Mouse (Mus musculus): ENCODE measurements around the gene Olfr1427. TPM values are rescaled to one million over a fixed set of nuclear protein-coding genes. Genes with fewer than 3 reads are reported as not detected.

Gene Olfr1427
- total RNA-seq (2023; ENCODE audit: inconsistent age), result not detected in 4 replicates

DNA sequence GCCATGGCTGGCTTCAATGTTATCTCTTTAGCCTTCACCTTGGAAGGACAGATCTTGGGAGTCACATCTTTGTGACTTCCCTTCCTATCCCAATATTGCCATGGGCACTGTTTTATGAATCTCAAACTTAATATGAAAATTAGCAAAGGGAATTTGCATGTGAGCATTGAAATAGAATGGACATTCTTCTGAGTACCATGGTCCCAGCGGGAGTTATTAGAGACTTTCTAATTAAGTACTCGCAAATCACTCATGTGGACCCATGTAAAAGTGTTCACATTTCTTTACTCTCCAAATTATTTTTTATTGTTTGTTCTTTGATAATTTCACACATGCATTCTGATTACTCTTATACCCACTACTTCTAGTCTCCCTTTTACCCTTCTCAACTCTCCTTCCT lies at the start of gene Olfr1427:
Olfr1427 (minus strand) TSS at position 101 of the 400 bp plus-strand sequence.

DNA sequence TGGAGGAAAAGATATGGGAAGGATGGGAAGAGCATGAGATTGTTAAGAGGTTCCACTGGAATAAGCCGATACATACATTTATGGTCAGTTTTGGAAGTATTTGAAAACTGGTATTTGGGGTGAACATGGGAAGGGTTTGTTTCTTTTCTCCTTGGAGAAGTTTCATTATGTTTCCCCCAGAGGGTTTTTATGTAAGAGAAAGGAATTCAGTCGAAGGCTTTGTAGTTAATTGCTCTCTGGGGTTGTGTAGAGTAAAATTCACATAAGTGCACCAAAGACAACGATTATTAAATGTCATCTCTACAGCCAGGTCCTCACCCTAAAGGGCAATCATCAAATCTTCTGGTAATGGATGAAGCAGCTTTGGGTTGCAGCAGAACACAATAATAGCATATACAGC lies 20.0 kb upstream of the Olfr1427 start, which contains the start of gene Olfr76:
Olfr76 (minus strand) TSS at position 101 of the 400 bp plus-strand sequence.

DNA sequence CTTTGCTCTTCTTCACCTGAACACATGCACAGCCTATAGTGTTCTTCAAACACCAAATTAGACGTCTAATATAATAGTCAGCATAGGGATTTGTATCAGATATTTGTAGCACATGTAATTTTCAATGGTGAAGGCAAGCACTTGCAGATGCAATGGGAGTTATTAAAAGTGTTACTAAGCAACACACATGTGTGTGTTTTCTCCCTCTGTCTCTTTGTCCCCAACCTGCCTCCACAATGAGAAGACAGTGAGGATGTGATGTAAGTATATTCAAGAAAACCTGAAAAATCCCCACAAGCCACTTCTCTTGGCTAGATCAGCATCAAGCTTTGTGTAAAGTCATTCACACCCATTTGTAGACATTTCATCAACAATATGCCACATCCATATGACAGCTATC lies 12.7 kb upstream of the Olfr1427 start, which contains the start of gene Olfr1428:
Olfr1428 (minus strand) TSS at position 101 of the 400 bp plus-strand sequence.

DNA sequence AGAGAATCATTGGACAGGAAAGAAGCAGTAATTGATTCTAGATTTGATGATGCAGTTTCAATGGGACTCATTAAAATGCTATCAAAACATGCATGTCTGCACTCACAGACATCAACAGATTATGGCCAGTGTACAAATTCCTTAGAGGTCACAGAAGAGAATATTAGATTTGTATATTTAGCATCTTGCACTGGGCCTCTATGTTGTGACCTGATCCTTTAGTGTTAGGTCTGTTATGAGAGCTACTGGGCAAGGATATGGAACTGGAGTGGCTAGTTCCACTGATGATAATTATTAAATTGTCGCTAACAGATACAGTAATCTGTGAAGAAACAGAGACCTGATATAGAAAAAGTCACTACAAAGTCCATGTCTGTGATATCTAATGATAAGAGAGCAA lies 11.2 kb downstream of the Olfr1427 start, which contains the start of gene Olfr1426:
Olfr1426 (minus strand) TSS at position 101 of the 400 bp plus-strand sequence.

DNA sequence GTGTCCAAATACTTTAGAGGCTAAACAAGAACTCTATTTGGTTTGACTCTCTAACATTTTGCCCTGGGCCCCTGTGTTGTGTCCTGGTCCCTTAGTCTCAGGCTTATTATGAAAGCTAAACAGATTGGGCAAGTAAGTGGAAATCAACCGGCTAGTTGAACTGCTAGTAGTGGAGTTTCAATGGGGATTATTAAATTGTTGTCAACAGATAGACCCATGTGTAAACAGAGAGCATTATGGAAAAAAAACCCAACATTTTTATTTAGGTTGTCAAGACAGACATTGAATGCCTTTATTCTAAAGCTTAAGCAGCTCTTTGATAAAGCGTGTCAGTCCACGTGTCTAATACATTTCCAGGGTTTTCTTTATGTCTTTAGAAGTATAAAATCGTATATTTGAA lies 25.5 kb downstream of the Olfr1427 start, which contains the start of gene Olfr1425:
Olfr1425 (minus strand) TSS at position 101 of the 400 bp plus-strand sequence.

DNA sequence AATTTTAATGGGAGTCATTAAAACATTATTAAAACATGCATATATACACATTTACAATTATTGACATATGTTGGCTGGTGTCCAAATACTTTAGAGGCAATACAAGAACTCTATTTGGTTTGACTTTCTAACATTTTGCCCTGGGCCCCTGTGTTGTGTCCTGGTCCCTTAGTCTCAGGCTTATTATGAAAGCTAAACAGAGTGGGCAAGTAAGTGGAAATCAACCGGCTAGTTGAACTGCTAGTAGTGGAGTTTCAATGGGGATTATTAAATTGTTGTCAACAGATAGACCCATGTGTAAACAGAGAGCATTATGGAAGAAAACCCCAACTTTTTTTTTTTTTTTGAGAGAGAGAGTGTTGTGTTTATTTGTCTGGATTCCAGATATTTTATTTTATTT lies 40.6 kb downstream of the Olfr1427 start, which contains the start of gene Olfr1424:
Olfr1424 (minus strand) TSS at position 101 of the 400 bp plus-strand sequence.

Other genes starting within 250 kb of the Olfr1427 start
- gene Olfr1418, start 242.3 kb downstream of the Olfr1427 start, total RNA-seq (2023; ENCODE audit: inconsistent age), result not detected in 4 replicates
- gene Olfr1419, start 228.2 kb downstream of the Olfr1427 start, total RNA-seq (2023; ENCODE audit: inconsistent age), result not detected in 4 replicates
- not detected in 4 replicates for gene Olfr1420, start 216.8 kb downstream of the Olfr1427 start, total RNA-seq (2023; ENCODE audit: inconsistent age)
- 63.1 to 71.0 TPM (median 70.2 TPM) in 4 replicates for gene Patl1, start 190.9 kb downstream of the Olfr1427 start, total RNA-seq (2023; ENCODE audit: inconsistent age)
- 49.4 to 51.9 TPM (median 50.6 TPM) in 4 replicates for gene Osbp, start 137.4 kb downstream of the Olfr1427 start, total RNA-seq (2023; ENCODE audit: inconsistent age)
- gene Olfr1423, start 62.0 kb downstream of the Olfr1427 start, total RNA-seq (2023; ENCODE audit: inconsistent age), result not detected in 4 replicates
- gene Olfr1424, start 40.7 kb downstream of the Olfr1427 start, total RNA-seq (2023; ENCODE audit: inconsistent age), result not detected in 4 replicates
- not detected in 4 replicates for gene Olfr1425, start 25.6 kb downstream of the Olfr1427 start, total RNA-seq (2023; ENCODE audit: inconsistent age)
- gene Olfr1426, start 11.3 kb downstream of the Olfr1427 start, total RNA-seq (2023; ENCODE audit: inconsistent age), result not detected in 4 replicates
- gene Olfr1428, start 12.6 kb upstream of the Olfr1427 start, total RNA-seq (2023; ENCODE audit: inconsistent age), result not detected in 4 replicates
- not detected in 4 replicates for gene Olfr76, start 19.9 kb upstream of the Olfr1427 start, total RNA-seq (2023; ENCODE audit: inconsistent age)
- not detected in 4 replicates for gene Olfr1555-ps1, start 66.8 kb upstream of the Olfr1427 start, total RNA-seq (2023; ENCODE audit: inconsistent age)
- gene Olfr1431, start 97.3 kb upstream of the Olfr1427 start, total RNA-seq (2023; ENCODE audit: inconsistent age), result not detected in 4 replicates
- not detected in 4 replicates for gene Olfr1432, start 129.3 kb upstream of the Olfr1427 start, total RNA-seq (2023; ENCODE audit: inconsistent age)
- gene Olfr262, start 138.3 kb upstream of the Olfr1427 start, total RNA-seq (2023; ENCODE audit: inconsistent age), result not detected in 4 replicates
- not detected in 4 replicates for gene Olfr235, start 157.7 kb upstream of the Olfr1427 start, total RNA-seq (2023; ENCODE audit: inconsistent age)
- gene Olfr1434, start 176.5 kb upstream of the Olfr1427 start, total RNA-seq (2023; ENCODE audit: inconsistent age), result not detected in 4 replicates
- gene Olfr1436, start 195.8 kb upstream of the Olfr1427 start, total RNA-seq (2023; ENCODE audit: inconsistent age), result not detected in 4 replicates
- not detected in 4 replicates for gene Olfr1437, start 221.8 kb upstream of the Olfr1427 start, total RNA-seq (2023; ENCODE audit: inconsistent age)
- not detected in 4 replicates for gene Olfr1438-ps1, start 232.6 kb upstream of the Olfr1427 start, total RNA-seq (2023; ENCODE audit: inconsistent age)